Mouse (Mus musculus): ENCODE data around the gene Cyb561a3. TPM values are rescaled to one million over a fixed set of nuclear protein-coding genes. Genes with fewer than 3 reads are reported as not detected.

Gene Cyb561a3
- polyA plus RNA-seq, 1 experiment from 2014 or later, result 26.4 TPM

GRCm38 (mm10) chr19:10561558-10562314 lies 15.2 kb upstream of the Cyb561a3 start:
- Histone ChIP-seq H3K36me3 (ENCODE audit: control insufficient read depth, insufficient read depth, low read length) (no peaks in the 10 kb centered on the region), H3K9ac (ENCODE audit: low read depth, low read length) (no peak overlapping the region), H3K4me2 (ENCODE audit: low read length) (no peak overlapping the region), H3K27ac (ENCODE audit: low read length) (no peak overlapping the region), H3K27me3 (ENCODE audit: control insufficient read depth, insufficient read depth, low read depth, low read length) (no peaks in the 10 kb centered on the region), H3K4me1 (ENCODE audit: control insufficient read depth, insufficient read depth, low read length) (peaks cover 3% of the 10 kb centered on the region; the same call in 1 of the 2 replicates), H3K9me3 (replicated peaks; ENCODE audit: control insufficient read depth, low read length, poor library complexity, severe bottlenecking) (no peaks in the 10 kb centered on the region), H3K4me3 (ENCODE audit: low read depth, low read length) (no peak overlapping the region)
- 70% methylated on average over 6 of the region's 6 CpGs for WGBS
- no peak for ATAC-seq

GRCm38 (mm10) chr19:10562351-10562750 lies 14.6 kb upstream of the Cyb561a3 start:
- H3K27me3 ChIP-seq (ENCODE audit: control insufficient read depth, insufficient read depth, low read depth, low read length), result no peaks in the 10 kb centered on the region
- H3K9ac ChIP-seq (ENCODE audit: low read depth, low read length), result no peak overlapping the region
- H3K4me2 ChIP-seq (ENCODE audit: low read length), result no peak overlapping the region
- H3K36me3 ChIP-seq (ENCODE audit: control insufficient read depth, insufficient read depth, low read length), result no peaks in the 10 kb centered on the region
- no peak overlapping the region for H3K4me3 ChIP-seq (ENCODE audit: low read depth, low read length)
- H3K9me3 ChIP-seq (replicated peaks; ENCODE audit: control insufficient read depth, low read length, poor library complexity, severe bottlenecking), result no peaks in the 10 kb centered on the region
- H3K27ac ChIP-seq (ENCODE audit: low read length), result no peak overlapping the region
- ATAC-seq, result no peak
- no peaks in the 10 kb centered on the region for H3K4me1 ChIP-seq (ENCODE audit: control insufficient read depth, insufficient read depth, low read length)
- WGBS, result 59% methylated on average over 5 of the region's 5 CpGs

- Histone ChIP-seq H3K27me3 (ENCODE audit: control insufficient read depth, insufficient read depth, low read depth, low read length) (no peaks in the 10 kb centered on the region), H3K36me3 (ENCODE audit: control insufficient read depth, insufficient read depth, low read length) (no peaks in the 10 kb centered on the region), H3K9ac (ENCODE audit: low read depth, low read length) (no peak overlapping the region), H3K27ac (ENCODE audit: low read length) (no peak overlapping the region), H3K4me3 (ENCODE audit: low read depth, low read length) (no peak overlapping the region), H3K9me3 (replicated peaks; ENCODE audit: control insufficient read depth, low read length, poor library complexity, severe bottlenecking) (no peaks in the 10 kb centered on the region), H3K4me1 (ENCODE audit: control insufficient read depth, insufficient read depth, low read length) (no peaks in the 10 kb centered on the region), H3K4me2 (ENCODE audit: low read length) (no peak overlapping the region)
- no peak for ATAC-seq
- 84% methylated on average over 6 of the region's 6 CpGs for whole genome bisulfite sequencing
These were observed 12.7 kb upstream of the Cyb561a3 start for GRCm38 (mm10) chr19:10564278-10564677.

GRCm38 (mm10) chr19:10565217-10565616 lies 11.8 kb upstream of the Cyb561a3 start:
- H3K4me2 ChIP-seq (ENCODE audit: low read length), result no peak overlapping the region
- no peak for ATAC-seq
- H3K4me3 ChIP-seq (ENCODE audit: low read depth, low read length), result no peak overlapping the region
- H3K27ac ChIP-seq (ENCODE audit: low read length), result no peak overlapping the region
- WGBS, result 89% methylated on average over 4 of the region's 4 CpGs
- H3K9ac ChIP-seq (ENCODE audit: low read depth, low read length), result no peak overlapping the region
- peaks cover 2% of the 10 kb centered on the region; the same call in 1 of the 2 replicates for H3K36me3 ChIP-seq (ENCODE audit: control insufficient read depth, insufficient read depth, low read length)
- H3K4me1 ChIP-seq (ENCODE audit: control insufficient read depth, insufficient read depth, low read length), result no peaks in the 10 kb centered on the region
- H3K9me3 ChIP-seq (replicated peaks; ENCODE audit: control insufficient read depth, low read length, poor library complexity, severe bottlenecking), result no peaks in the 10 kb centered on the region
- no peaks in the 10 kb centered on the region for H3K27me3 ChIP-seq (ENCODE audit: control insufficient read depth, insufficient read depth, low read depth, low read length)

- H3K27ac ChIP-seq (ENCODE audit: low read length), result no peak overlapping the region
- peaks cover 24% of the 10 kb centered on the region for H3K36me3 ChIP-seq (ENCODE audit: control insufficient read depth, insufficient read depth, low read length)
- H3K4me1 ChIP-seq (ENCODE audit: control insufficient read depth, insufficient read depth, low read length), result no peaks in the 10 kb centered on the region
- H3K9me3 ChIP-seq (replicated peaks; ENCODE audit: control insufficient read depth, low read length, poor library complexity, severe bottlenecking), result no peaks in the 10 kb centered on the region
- no peaks in the 10 kb centered on the region for H3K27me3 ChIP-seq (ENCODE audit: control insufficient read depth, insufficient read depth, low read depth, low read length)
- 96% methylated on average over 6 of the region's 6 CpGs for WGBS
- no peak overlapping the region for H3K9ac ChIP-seq (ENCODE audit: low read depth, low read length)
- no peak for ATAC-seq
- no peak overlapping the region for H3K4me2 ChIP-seq (ENCODE audit: low read length)
- no peak overlapping the region for H3K4me3 ChIP-seq (ENCODE audit: low read depth, low read length)
These were observed 7.3 kb upstream of the Cyb561a3 start for GRCm38 (mm10) chr19:10569627-10570026.

- no peak for ATAC-seq
- H3K9ac ChIP-seq (ENCODE audit: low read depth, low read length), result no peak overlapping the region
- H3K27me3 ChIP-seq (ENCODE audit: control insufficient read depth, insufficient read depth, low read depth, low read length), result no peaks in the 10 kb centered on the region
- H3K27ac ChIP-seq (ENCODE audit: low read length), result no peak overlapping the region
- no peak overlapping the region for H3K4me2 ChIP-seq (ENCODE audit: low read length)
- no peaks in the 10 kb centered on the region for H3K9me3 ChIP-seq (replicated peaks; ENCODE audit: control insufficient read depth, low read length, poor library complexity, severe bottlenecking)
- 87% methylated on average over 3 of the region's 3 CpGs for WGBS
- no peak overlapping the region for H3K4me3 ChIP-seq (ENCODE audit: low read depth, low read length)
- H3K36me3 ChIP-seq (ENCODE audit: control insufficient read depth, insufficient read depth, low read length), result no peaks in the 10 kb centered on the region
- H3K4me1 ChIP-seq (ENCODE audit: control insufficient read depth, insufficient read depth, low read length), result peaks cover 21% of the 10 kb centered on the region
These were observed 3.1 kb downstream of the Cyb561a3 start for GRCm38 (mm10) chr19:10580102-10580501.

GRCm38 (mm10) chr19:10580761-10581160 lies 3.8 kb downstream of the Cyb561a3 start:
- Histone ChIP-seq H3K27ac (ENCODE audit: low read length) (no peak overlapping the region), H3K27me3 (ENCODE audit: control insufficient read depth, insufficient read depth, low read depth, low read length) (no peaks in the 10 kb centered on the region), H3K4me3 (ENCODE audit: low read depth, low read length) (no peak overlapping the region), H3K9me3 (replicated peaks; ENCODE audit: control insufficient read depth, low read length, poor library complexity, severe bottlenecking) (no peaks in the 10 kb centered on the region), H3K9ac (ENCODE audit: low read depth, low read length) (no peak overlapping the region), H3K4me1 (ENCODE audit: control insufficient read depth, insufficient read depth, low read length) (peaks cover 19% of the 10 kb centered on the region), H3K36me3 (ENCODE audit: control insufficient read depth, insufficient read depth, low read length) (no peaks in the 10 kb centered on the region), H3K4me2 (ENCODE audit: low read length) (no peak overlapping the region)
- ATAC-seq, result no peak
- WGBS, result 89% methylated on average over 3 of the region's 3 CpGs

GRCm38 (mm10) chr19:10581984-10582383 lies 5.0 kb downstream of the Cyb561a3 start:
- no peak overlapping the region for H3K4me3 ChIP-seq (ENCODE audit: low read depth, low read length)
- no peak for ATAC-seq
- 83% methylated on average over 6 of the region's 6 CpGs for WGBS

GRCm38 (mm10) chr19:10583550-10584146 lies 6.7 kb downstream of the Cyb561a3 start:
- ATAC-seq, result no peak
- H3K9ac ChIP-seq (ENCODE audit: low read depth, low read length), result no peak overlapping the region
- 69% methylated on average over 7 of the region's 7 CpGs for WGBS
- 0 out of 2 replicates have a peak, but pooled peaks cover 4% of the 10 kb centered on the region for H3K36me3 ChIP-seq (ENCODE audit: control insufficient read depth, insufficient read depth, low read length)
- H3K4me1 ChIP-seq (ENCODE audit: control insufficient read depth, insufficient read depth, low read length), result peaks cover 3% of the 10 kb centered on the region
- H3K27me3 ChIP-seq (ENCODE audit: control insufficient read depth, insufficient read depth, low read depth, low read length), result no peaks in the 10 kb centered on the region
- no peak overlapping the region for H3K4me3 ChIP-seq (ENCODE audit: low read depth, low read length)
- H3K4me2 ChIP-seq (ENCODE audit: low read length), result no peak overlapping the region
- no peak overlapping the region for H3K27ac ChIP-seq (ENCODE audit: low read length)
- no peaks in the 10 kb centered on the region for H3K9me3 ChIP-seq (replicated peaks; ENCODE audit: control insufficient read depth, low read length, poor library complexity, severe bottlenecking)

More at GRCm38 (mm10) chr19:10581984-10582383, 5.0 kb downstream of the Cyb561a3 start:
- no peaks in the 10 kb centered on the region for H3K36me3 ChIP-seq (ENCODE audit: control insufficient read depth, insufficient read depth, low read length)
- no peaks in the 10 kb centered on the region for H3K27me3 ChIP-seq (ENCODE audit: control insufficient read depth, insufficient read depth, low read depth, low read length)
- H3K4me1 ChIP-seq (ENCODE audit: control insufficient read depth, insufficient read depth, low read length), result peaks cover 12% of the 10 kb centered on the region
- H3K9me3 ChIP-seq (replicated peaks; ENCODE audit: control insufficient read depth, low read length, poor library complexity, severe bottlenecking), result no peaks in the 10 kb centered on the region
- no peak overlapping the region for H3K4me2 ChIP-seq (ENCODE audit: low read length)
- no peak overlapping the region for H3K9ac ChIP-seq (ENCODE audit: low read depth, low read length)
- no peak overlapping the region for H3K27ac ChIP-seq (ENCODE audit: low read length)
